Mouse (Mus musculus): Measurements from ENCODE around the gene Cdk8.

Cdk8 gene

DNA sequence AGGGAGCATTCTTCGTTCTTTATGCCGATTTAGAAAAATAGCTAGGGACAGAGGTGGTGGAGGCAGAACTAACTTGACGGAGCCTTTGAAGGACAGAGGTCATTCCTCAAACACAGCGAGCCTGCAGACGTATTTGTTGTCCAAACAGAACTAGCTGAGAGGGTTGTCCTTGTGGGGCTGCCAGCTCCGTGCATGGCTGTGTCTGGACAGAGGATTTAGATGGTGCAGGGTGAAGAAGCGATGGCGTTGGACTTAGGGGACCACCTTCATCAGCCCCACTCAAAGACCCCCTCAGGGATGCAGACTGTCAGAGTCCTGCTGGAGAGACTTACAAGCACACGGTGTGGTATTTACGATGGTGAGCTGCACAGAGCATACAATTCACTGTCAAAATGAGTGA is 97.9 kb downstream of the Cdk8 start:
- DNase-seq (ENCODE audit: low spot score) = no peak

- DNase-seq (ENCODE audit: low spot score) = no peak
Measured at GRCm38 (mm10) chr5:146329541-146329940, 98.5 kb downstream of the Cdk8 start.

DNA sequence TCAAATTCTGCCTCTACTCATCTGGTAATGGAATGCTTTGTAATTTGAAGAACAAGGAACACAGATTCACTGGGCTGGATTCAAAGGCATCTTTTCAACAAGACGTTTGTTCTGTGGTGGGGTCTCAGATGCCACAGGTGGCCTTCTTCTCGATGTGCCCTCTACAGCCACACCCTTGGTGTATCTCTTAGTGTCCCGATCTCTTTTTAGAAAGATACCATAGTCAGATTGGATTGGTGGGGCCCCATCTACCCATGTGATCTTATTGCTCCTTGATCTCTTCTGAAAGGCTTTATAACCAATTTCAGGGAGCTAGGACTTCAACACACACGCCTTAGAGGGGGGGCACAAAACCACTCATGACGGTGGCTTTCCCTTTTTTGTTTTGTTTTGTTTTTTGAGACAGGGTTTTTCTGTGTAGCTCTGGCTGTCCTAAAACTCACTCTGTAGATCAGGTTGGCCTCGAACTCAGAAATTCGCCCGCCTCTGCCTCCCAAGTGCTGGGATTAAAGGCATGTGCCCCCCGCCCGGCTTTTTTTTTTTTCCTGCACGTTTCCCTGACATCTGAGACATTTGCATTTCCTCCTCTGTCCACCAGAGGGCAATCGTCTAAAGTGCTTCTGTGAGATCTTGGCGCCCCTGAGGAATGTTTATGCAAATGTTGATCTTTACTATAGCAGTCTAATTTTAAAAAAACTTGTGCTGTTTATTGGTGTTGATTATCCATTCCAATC is 99.2 kb downstream of the Cdk8 start:
- DNase-seq (ENCODE audit: low spot score) = peak; percentile 85

GRCm38 (mm10) chr5:146330765-146331115 is 99.7 kb downstream of the Cdk8 start:
- no peak for DNase-seq (ENCODE audit: low spot score)

DNA sequence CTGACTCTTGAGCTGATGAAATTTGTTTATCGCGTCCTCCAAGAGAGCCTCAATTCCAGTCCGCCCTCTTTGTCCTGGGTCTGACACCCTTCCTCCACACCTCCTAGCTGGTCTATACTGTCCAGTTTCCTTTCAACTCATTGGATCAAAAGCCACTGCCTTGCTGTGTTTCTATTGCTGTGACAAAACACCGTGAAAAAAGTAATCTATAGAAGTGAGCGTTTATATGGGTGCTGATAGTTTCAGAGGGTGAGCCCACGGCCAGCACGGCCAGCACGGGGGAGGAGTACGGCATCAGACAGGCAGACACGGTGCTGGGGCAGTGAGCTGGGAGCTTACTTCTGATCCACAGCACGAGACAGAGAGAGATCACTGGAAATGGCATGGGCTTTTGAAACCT is 100.1 kb downstream of the Cdk8 start:
- DNase-seq (ENCODE audit: low spot score) = no peak

DNA sequence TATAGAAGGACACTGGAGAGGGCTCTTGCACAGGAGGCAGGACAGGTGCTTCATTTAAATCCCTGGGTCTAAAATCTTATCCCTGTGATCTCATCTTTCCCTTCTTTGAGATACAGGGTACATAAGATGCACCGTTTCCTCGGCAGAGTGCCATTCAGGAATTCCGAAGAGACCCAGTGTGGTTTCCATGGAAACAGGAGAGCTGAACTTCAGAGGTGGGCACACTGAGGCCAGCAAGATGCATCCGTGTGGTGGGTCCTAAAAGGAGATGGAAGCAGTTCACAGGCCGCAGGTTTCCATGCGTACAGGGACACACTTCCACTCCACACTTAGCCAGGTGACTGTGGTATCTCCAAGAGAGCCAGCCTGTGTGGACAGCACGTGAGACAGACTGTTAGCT is 101.5 kb downstream of the Cdk8 start:
- no peak for DNase-seq (ENCODE audit: low spot score)

DNA sequence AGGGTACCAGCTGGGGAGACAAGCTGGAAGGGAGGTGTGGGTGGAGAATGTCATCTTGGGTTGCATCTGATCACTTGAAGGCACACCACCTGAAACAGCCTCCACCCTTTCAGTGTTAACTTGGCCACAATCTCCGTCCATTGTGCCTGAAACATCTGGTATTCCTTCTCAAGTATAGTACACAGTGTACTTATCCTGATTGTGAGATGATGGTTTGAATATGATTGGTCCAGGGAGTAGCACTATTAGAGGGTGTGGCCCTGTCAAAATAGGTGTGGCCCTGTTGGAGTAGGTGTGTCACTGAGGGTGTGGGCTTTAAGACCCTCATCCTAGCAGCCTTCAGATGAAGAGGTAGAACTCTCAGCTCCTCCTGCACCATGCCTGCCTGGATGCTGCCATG is 103.4 kb downstream of the Cdk8 start:
- DNase-seq (ENCODE audit: low spot score) = no peak

DNA sequence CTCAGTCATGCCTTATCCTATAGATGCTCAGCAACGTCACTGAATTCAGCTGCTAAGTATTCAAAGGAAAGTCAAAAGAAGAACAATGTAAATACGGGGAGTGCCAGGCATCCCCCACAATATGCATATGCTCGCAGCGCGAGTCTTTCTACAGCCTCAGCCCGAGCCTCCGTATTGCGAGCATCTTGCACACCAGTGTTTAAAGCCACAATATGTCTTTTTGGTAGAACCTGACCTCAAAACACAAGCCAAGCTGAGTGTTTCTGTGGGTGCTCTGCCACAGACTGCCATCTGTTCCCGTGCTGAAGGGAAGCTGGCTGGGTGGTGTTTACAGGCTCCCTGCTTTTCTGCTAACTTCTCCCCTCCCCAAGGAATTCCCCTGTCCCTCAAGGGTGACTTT is 107.0 kb downstream of the Cdk8 start:
- no peak for DNase-seq (ENCODE audit: low spot score)

DNA sequence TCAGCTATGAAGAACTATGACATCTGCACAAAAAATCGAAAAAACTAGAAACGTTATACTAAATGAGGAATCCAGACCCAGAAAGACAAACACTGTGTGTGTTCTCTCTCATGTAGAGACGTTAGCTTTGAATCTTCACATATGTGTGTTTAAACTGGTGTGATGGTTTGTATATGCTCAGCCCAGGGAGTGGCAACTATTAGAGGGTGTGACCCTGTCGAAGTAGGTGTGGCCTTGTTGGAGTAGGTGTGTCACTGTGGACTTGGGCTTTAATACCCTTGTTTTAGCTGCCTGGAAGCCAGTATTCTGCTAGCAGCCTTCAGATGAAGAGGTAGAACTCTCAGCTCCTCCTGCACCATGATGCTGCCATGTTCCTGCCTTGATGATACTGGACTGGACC is 109.0 kb downstream of the Cdk8 start:
- no peak for DNase-seq (ENCODE audit: low spot score)

GRCm38 (mm10) chr5:146344911-146345686 is 114.1 kb downstream of the Cdk8 start:
- DNase-seq (ENCODE audit: low spot score) = no peak

DNA sequence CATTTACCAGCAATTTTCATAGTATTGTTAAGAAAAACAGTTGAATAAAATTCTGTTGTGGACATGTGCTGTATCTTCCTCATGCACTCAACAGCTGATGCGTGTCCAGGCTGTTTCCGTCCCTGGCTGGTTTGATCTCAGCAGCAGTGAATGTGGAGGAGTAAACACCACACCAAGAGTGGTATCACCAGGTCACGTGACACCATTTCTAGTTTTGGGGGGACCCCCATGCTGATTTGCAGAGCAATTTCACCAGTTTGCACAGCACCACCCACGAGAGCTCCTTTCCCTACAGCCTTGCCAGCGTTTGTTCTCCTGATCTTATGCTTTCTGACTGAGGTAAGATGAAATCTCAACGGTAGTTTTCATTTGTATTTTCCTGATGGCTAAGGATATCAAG is 116.1 kb downstream of the Cdk8 start:
- no peak for DNase-seq (ENCODE audit: low spot score)

- no peak for DNase-seq (ENCODE audit: low spot score)
Measured at GRCm38 (mm10) chr5:146349183-146349582, 118.2 kb downstream of the Cdk8 start.

DNA sequence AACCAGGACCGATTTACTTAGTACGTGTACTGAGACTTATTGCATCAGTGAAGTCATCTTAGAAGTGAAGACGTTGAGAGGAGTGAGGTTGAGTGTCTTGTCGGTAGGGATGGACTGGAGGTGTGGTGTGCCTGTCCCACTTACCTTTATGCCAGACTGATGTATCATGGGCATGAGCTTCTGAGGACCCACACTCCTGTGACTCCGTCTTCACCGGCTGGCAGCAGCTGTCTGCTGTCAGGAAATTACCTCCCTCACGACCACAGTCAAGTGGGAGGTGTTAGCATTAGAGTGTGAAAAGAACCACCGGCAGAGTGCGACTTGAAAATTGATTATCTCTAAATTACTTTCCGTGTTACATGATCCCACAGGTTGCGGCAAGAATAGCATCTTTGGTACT is 119.8 kb downstream of the Cdk8 start:
- DNase-seq (ENCODE audit: low spot score) = no peak

GRCm38 (mm10) chr5:146352006-146352405 is 121.0 kb downstream of the Cdk8 start:
- no peak for DNase-seq (ENCODE audit: low spot score)

Measured in retina, embryonic 14.5 days (tissue).